In the genomic region with DNA sequence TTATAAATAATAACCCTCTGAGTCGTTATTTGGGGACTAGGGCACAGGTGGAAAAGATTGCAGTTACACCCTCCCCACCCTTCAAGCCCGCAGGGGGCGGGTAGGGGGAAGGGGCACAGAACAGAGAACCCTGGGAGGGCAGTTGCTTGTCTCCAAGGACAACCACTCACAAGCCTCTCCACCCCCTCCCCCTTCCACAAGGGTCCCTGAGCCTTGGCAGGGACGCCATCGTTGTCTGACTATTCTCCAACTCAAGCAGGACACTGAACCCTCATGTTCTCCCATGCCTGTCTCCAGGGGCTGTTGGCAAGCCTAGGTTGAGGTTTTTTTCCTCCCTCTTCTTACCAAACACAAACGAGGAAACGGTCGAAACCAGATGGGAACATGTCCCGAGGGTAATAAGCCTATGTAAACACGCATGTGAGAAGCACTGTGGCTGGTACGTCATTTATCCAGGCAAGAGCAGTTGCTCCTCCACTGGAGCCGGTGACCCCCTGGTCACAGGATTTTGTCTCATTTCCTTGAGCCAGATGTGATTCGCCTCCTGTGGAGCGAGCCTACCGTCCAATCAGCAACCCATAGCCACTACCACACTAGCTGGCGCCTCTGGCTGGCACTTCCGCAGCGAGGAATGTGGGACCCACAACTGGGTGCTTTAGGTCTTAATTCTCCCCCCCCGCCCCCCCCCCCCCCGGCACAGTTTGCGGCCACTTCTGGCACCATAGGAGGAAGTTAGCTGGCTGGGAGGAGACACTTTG, we compare ENCODE assay signal across 9 mouse cellular contexts. TPM values are rescaled to one million over a fixed set of nuclear protein-coding genes. Genes with fewer than 3 reads are reported as not detected.
DNase-seq lines count a peak whose midpoint lies in the region; ATAC-seq and TF ChIP-seq lines count a peak whose summit lies in the region.
"Had no signal": no experiment of that assay in that cellular context is flagged by ENCODE, and none has a peak within 500 bp of the region (broad histone marks: within the 10 kb centered on the region; RNA-seq: fewer than 3 reads in every experiment).

No protein-coding gene starts in this region.

- no peaks in the 10 kb centered on the region for H3K36me3 ChIP-seq in hindbrain, embryonic 15.5 days
- no peaks in the 10 kb centered on the region for H3K36me3 ChIP-seq in liver, postnatal 0 days (replicated peaks; ENCODE audit: insufficient read depth, low read length)
- H3K36me3 ChIP-seq in neural tube, embryonic 13.5 days, result peaks cover 8% of the 10 kb centered on the region; the same call in 1 of the 2 replicates

- DNase-seq in retina, postnatal 1 day, result peak; percentile 69
- no peak for DNase-seq in retina, embryonic 14.5 days (ENCODE audit: low spot score)
- DNase-seq in liver, postnatal 0 days, result peak; percentile 63
- DNase-seq in urinary bladder, postnatal 10 days (ENCODE audit: low spot score), result no peak
- DNase-seq in adrenal gland, adult 2 months, result no peak
- DNase-seq in thymus, postnatal 14 days, result no peak

- no peak overlapping the region for H3K27ac ChIP-seq in hindbrain, embryonic 15.5 days (replicated peaks)
- peak overlapping the region; percentile 77 for H3K27ac ChIP-seq in liver, postnatal 0 days (ENCODE audit: low read depth)
- 0 out of 2 replicates have a peak overlapping the region, but pooled peaks have one; percentile 14 for H3K27ac ChIP-seq in neural tube, embryonic 13.5 days (replicated peaks)

- H3K4me3 ChIP-seq in hindbrain, embryonic 15.5 days, result no peak overlapping the region
- peak overlapping the region; percentile 12; the same call in 1 of the 2 replicates for H3K4me3 ChIP-seq in liver, postnatal 0 days (ENCODE audit: low read depth, low read length)
- H3K4me3 ChIP-seq in neural tube, embryonic 13.5 days, result no peak overlapping the region

- H3K4me1 ChIP-seq in hindbrain, embryonic 15.5 days (replicated peaks), result peaks cover 25% of the 10 kb centered on the region
- H3K4me1 ChIP-seq in liver, postnatal 0 days (ENCODE audit: insufficient read depth), result peaks cover 19% of the 10 kb centered on the region
- peaks cover 37% of the 10 kb centered on the region for H3K4me1 ChIP-seq in neural tube, embryonic 13.5 days (replicated peaks)

- peaks cover 28% of the 10 kb centered on the region for H3K27me3 ChIP-seq in hindbrain, embryonic 15.5 days
- peaks cover 34% of the 10 kb centered on the region for H3K27me3 ChIP-seq in liver, postnatal 0 days (ENCODE audit: insufficient read depth, low read length)
- H3K27me3 ChIP-seq in neural tube, embryonic 13.5 days, result peaks cover 28% of the 10 kb centered on the region

- TF ChIP-seq CTCF in liver, postnatal 0 days (IDR thresholded peaks at IDR 0.05; ENCODE audit: low read depth), result no peak

- H3K9me3 ChIP-seq in hindbrain, embryonic 15.5 days, result no peaks in the 10 kb centered on the region
- H3K9me3 ChIP-seq in liver, postnatal 0 days (ENCODE audit: low read length), result no peaks in the 10 kb centered on the region; the same call in 1 of the 2 replicates
- no peaks in the 10 kb centered on the region for H3K9me3 ChIP-seq in neural tube, embryonic 13.5 days
- H3K9me3 ChIP-seq: G1E had no signal

- H3K9ac ChIP-seq in hindbrain, embryonic 15.5 days, result no peak overlapping the region
- H3K9ac ChIP-seq in liver, postnatal 0 days (replicated peaks), result no peak overlapping the region; the same call in 1 of the 2 replicates
- no peak overlapping the region; the same call in 1 of the 2 replicates for H3K9ac ChIP-seq in neural tube, embryonic 13.5 days

- TF ChIP-seq EP300 in liver, postnatal 0 days (IDR thresholded peaks at IDR 0.05; ENCODE audit: low read depth), result no peak

- 0 out of 2 replicates have a peak, but pooled peaks have one; percentile 28 for ATAC-seq in hindbrain, embryonic 15.5 days (ENCODE audit: low FRiP score, low read depth)
- peak; percentile 84 for ATAC-seq in liver, postnatal 0 days
- peak; percentile 34; the same call in 1 of the 2 replicates for ATAC-seq in neural tube, embryonic 13.5 days (ENCODE audit: low read depth)

- WGBS in hindbrain, embryonic 15.5 days, result 15% methylated on average over 19 of the region's 21 CpGs
- WGBS in liver, postnatal 0 days (ENCODE audit: insufficient replicate concordance), result 7% methylated on average over 19 of the region's 21 CpGs
- 11% methylated on average over 20 of the region's 21 CpGs for WGBS in neural tube, embryonic 13.5 days

- peak overlapping the region; percentile 31 for H3K4me2 ChIP-seq in hindbrain, embryonic 15.5 days
- H3K4me2 ChIP-seq in liver, postnatal 0 days (ENCODE audit: low read depth, low read length), result peak overlapping the region; percentile 58
- peak overlapping the region; percentile 31 for H3K4me2 ChIP-seq in neural tube, embryonic 13.5 days

RNA-seq across cellular contexts. Expression of a gene that starts 11.2 kb away (rescaled TPM):
- polyA plus RNA-seq in hindbrain, embryonic 15.5 days (2015; fragmentation: Nextera tagmentation; extraction: Ambion mirVana), result 0.16 and 0.29 TPM in 2 replicates
- 0.18 and 0.31 TPM in 2 replicates for polyA plus RNA-seq in liver, postnatal 0 days (2015; fragmentation: Nextera tagmentation; extraction: Ambion mirVana)
- polyA plus RNA-seq in neural tube, embryonic 13.5 days (2015; fragmentation: Nextera tagmentation; extraction: Ambion mirVana), result 0.14 and 0.29 TPM in 2 replicates
- 10 to 100 TPM in 1 of 2 experiments, 1 to 10 TPM in 1; 5.4 to 13.3 TPM for total RNA-seq in adrenal gland, adult 2 months (2021)
- 26.5 and 29.1 TPM in 2 replicates for polyA plus RNA-seq in adrenal gland, adult 2 months (2012; rRNA removed)
- polyA plus RNA-seq: G1E had no signal

RNA-seq across cellular contexts. Expression of a gene that starts 37.0 kb away (rescaled TPM):
- 101 and 103 TPM in 2 replicates for polyA plus RNA-seq in hindbrain, embryonic 15.5 days (2015; fragmentation: Nextera tagmentation; extraction: Ambion mirVana)
- 35.0 and 37.5 TPM in 2 replicates for polyA plus RNA-seq in liver, postnatal 0 days (2015; fragmentation: Nextera tagmentation; extraction: Ambion mirVana)
- polyA plus RNA-seq in neural tube, embryonic 13.5 days (2015; fragmentation: Nextera tagmentation; extraction: Ambion mirVana), result 109 and 135 TPM in 2 replicates
- 10 to 100 TPM; 55.9 to 70.2 TPM for total RNA-seq in adrenal gland, adult 2 months (2021)
- polyA plus RNA-seq in adrenal gland, adult 2 months (2012; rRNA removed), result 21.6 and 23.9 TPM in 2 replicates

Comparison
In these comparisons a context has a peak if more than half of its experiments do, and no peak if none do; other contexts are left out.
1. DNase-seq: peak in retina, postnatal 1 day (single experiment) and liver, postnatal 0 days (single experiment); none in retina, embryonic 14.5 days (single experiment), urinary bladder, postnatal 10 days (single experiment), adrenal gland, adult 2 months (single experiment) and thymus, postnatal 14 days (single experiment).
2. ATAC-seq: peak in every context shown above with its lines; median percentile 84 in liver, postnatal 0 days; 34 in neural tube, embryonic 13.5 days; 28 in hindbrain, embryonic 15.5 days.
3. RNA of a gene that starts 11.2 kb away (polyA plus RNA-seq): 26.5 to 29.1 TPM in adrenal gland, adult 2 months; 0.16 to 0.29 TPM in hindbrain, embryonic 15.5 days, 0.18 to 0.31 TPM in liver, postnatal 0 days and 0.14 to 0.29 TPM in neural tube, embryonic 13.5 days; every median in the first group is over 10 times any median in the second.
4. Peak in every context shown above with its lines, with median percentiles within 50 percentile points of each other: H3K4me2 ChIP-seq.